Mouse (Mus musculus) heart, embryonic 12.5 days (tissue): Measurements from ENCODE around the gene Col6a3. TPM values are rescaled to one million over a fixed set of nuclear protein-coding genes. Genes with fewer than 3 reads are reported as not detected.

Experiments used
- ATAC-seq: fragments of 200-750 bp; cut with Nextera tagmentation; 2 replicates; pipeline ENCODE4 v1.8.0; 2017; ENCODE audit warnings: moderate TSS enrichment, moderate library complexity; ENCODE audit not compliant: insufficient number of reproducible peaks, low FRiP score
- H3K27ac ChIP-seq: fragments of 300-500 bp; sonication (generic); 2 replicates; pipeline ENCODE4 v1.5.1; 2016; ENCODE audit warnings: mild to moderate bottlenecking, moderate library complexity; ENCODE audit not compliant: poor library complexity, severe bottlenecking
- H3K27me3 ChIP-seq: fragments of 300-500 bp; sonication (generic); replicated peaks from 2 replicates; pipeline ENCODE4 v1.6.1; 2016; ENCODE audit warnings: mild to moderate bottlenecking, moderate library complexity
- H3K36me3 ChIP-seq: fragments of 300-500 bp; sonication (generic); 2 replicates; pipeline ENCODE4 v1.6.1; 2016; ENCODE audit warnings: mild to moderate bottlenecking, moderate library complexity
- H3K4me1 ChIP-seq: fragments of 300-500 bp; sonication (generic); replicated peaks from 2 replicates; pipeline ENCODE4 v1.6.1; 2016; ENCODE audit warnings: mild to moderate bottlenecking
- H3K4me2 ChIP-seq: fragments of 300-500 bp; sonication (generic); 2 replicates; pipeline ENCODE4 v1.6.1; 2016; ENCODE audit warnings: mild to moderate bottlenecking, moderate library complexity
- H3K4me3 ChIP-seq: fragments of 300-500 bp; sonication (generic); 2 replicates; pipeline ENCODE4 v1.5.1; 2016; ENCODE audit warnings: mild to moderate bottlenecking
- H3K9ac ChIP-seq: fragments of 300-500 bp; sonication (generic); 2 replicates; pipeline ENCODE4 v1.6.1; 2016; ENCODE audit warnings: mild to moderate bottlenecking, moderate library complexity
- H3K9me3 ChIP-seq: fragments of 300-500 bp; sonication (generic); replicated peaks from 2 replicates; pipeline ENCODE4 v1.6.1; 2016; ENCODE audit warnings: mild to moderate bottlenecking, moderate library complexity
- WGBS: fragments of 180-500 bp; shearing (Covaris S2); methylation state at CpG from one replicate; pipeline ENCODE4 v1.1.7; 2016; 5-methylcytosine and 5-hydroxymethylcytosine counted together
- polyA plus RNA-seq: library from polyadenylated mRNA; unstranded; fragments of >200 nt; fragmentation: Nextera tagmentation; extraction: Ambion mirVana; gene quantifications from 2 replicates; pipeline ENCODE4 v1.2.1, GENCODE M21; 2016

Gene Col6a3
- polyA plus RNA-seq, 1 experiment from 2014 or later, result 10.5 TPM

DNA sequence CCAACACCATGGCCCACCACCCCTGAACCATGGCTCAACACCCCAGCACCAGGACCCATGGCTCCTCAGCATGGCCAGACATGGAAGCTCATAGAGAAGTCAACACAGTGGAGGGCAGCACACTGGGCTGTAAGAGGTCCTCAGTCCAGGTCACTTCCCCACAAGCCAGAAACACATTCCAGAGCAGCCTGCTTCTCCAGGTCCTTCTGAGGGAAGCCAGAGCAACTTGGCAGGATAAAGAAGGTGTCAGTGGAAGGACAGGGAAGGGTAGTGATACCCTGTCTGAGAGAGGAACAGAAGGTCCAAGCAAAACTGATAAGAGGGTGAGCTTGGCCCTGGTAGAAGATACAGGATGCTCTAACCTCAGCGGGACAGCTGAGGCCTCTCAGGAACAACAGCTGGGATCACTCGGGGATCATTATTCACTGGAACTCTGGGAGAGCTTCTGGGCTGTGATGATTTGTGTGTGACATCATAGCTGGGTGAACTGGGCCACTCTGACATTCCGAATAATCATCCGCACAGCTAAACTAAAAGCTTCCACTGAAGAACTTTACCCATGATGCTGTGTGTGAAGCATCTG is 85.6 kb downstream of the Col6a3 start:
- Histone ChIP-seq H3K27me3 (no peaks in the 10 kb centered on the region), H3K9ac (no peak overlapping the region), H3K4me1 (peaks cover 25% of the 10 kb centered on the region), H3K9me3 (no peaks in the 10 kb centered on the region), H3K4me2 (no peak overlapping the region), H3K36me3 (no peaks in the 10 kb centered on the region), H3K27ac (0 out of 2 replicates have a peak overlapping the region, but pooled peaks have one; percentile 19), H3K4me3 (no peak overlapping the region)
- no peak for ATAC-seq
- 53% methylated on average over 4 of the region's 4 CpGs for WGBS

DNA sequence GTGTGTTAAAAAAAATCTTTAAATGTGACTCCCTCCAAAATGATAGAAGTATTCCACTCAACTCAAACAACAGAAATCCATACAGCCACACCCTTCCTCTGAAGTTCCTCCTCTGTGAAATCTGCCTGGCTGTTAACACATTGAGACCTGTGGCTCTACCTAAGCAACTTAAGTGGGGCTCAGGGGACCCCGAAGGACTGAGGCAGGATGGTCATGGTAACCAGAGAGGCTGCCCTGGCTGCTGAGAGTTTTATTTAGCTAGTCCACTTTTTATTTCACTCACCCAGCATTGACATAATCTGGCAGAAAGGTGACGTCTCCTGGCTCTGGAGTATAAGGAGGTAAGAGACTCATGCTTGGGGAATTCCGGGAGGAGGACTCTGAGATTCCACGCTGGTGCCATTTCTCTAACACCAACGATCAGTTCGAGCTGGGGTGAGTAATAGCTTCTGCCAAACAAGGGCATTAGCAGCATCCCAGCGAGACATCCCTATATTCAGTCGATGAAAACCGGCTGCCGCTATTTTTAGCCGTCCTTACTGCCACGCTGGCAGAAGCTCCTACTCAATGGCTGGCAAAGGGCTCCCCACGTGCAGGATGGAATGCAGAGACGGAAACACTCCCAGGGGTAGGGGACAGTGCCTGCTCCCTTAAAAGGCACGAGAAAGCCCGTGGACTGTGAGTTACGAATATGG is 89.8 kb downstream of the Col6a3 start:
- H3K4me1 ChIP-seq, result peaks cover 38% of the 10 kb centered on the region
- peak overlapping the region; percentile 53 for H3K4me2 ChIP-seq
- no peak overlapping the region for H3K4me3 ChIP-seq
- H3K9me3 ChIP-seq, result no peaks in the 10 kb centered on the region
- ATAC-seq, result peak; percentile 61; the same call in 1 of the 2 replicates
- peak overlapping the region; percentile 92 for H3K27ac ChIP-seq
- no peaks in the 10 kb centered on the region for H3K27me3 ChIP-seq
- H3K9ac ChIP-seq, result no peak overlapping the region
- no peaks in the 10 kb centered on the region for H3K36me3 ChIP-seq
- WGBS, result 16% methylated on average over 17 of the region's 17 CpGs

DNA sequence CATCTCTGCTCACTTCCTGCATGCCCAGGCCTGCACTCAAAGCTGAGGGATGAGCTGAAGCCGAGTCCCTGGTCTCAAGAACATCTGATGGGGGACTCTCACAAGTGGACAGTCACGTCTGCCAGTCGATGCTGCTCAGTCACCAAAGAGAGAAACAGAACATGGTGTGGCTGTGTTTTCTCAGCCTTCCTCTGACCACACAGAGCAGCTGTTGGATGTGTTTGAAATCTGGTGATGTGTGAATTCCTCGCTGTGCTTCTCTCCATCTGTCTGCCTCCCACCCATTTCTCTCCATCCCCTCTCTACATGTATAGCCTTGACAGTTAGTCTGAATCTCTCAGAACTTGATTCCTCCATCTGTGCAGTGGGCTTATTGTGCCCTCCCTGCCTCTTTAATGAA is 92.5 kb downstream of the Col6a3 start:
- no peak for ATAC-seq
- H3K4me1 ChIP-seq, result peaks cover 27% of the 10 kb centered on the region
- no peak overlapping the region for H3K4me3 ChIP-seq
- H3K27me3 ChIP-seq, result no peaks in the 10 kb centered on the region
- H3K27ac ChIP-seq, result no peak overlapping the region
- H3K9ac ChIP-seq, result no peak overlapping the region
- no peak overlapping the region for H3K4me2 ChIP-seq
- no peaks in the 10 kb centered on the region for H3K36me3 ChIP-seq
- H3K9me3 ChIP-seq, result no peaks in the 10 kb centered on the region
- WGBS, result 25% methylated on average over 4 of the region's 4 CpGs

DNA sequence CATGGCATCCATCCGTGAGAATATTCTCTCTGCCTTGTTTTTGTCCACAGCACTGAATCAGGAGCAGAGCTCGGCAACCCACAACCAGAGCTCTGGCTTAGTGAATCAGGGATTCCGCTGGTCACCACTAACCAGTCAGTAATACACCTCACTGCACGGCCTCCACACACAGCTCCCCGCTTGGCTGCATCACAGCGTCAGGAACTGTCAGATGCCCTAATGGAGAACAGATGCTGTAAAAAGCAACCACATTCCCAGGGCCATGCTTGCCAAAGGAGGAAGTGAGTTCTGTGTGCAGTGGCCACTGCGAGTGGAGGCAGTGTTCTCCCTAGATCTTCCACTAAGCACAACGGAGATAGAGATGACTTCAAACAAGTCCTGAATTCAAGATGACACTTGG is 93.6 kb downstream of the Col6a3 start:
- H3K4me2 ChIP-seq, result no peak overlapping the region
- no peak for ATAC-seq
- H3K36me3 ChIP-seq, result no peaks in the 10 kb centered on the region
- 56% methylated on average over 8 of the region's 8 CpGs for WGBS
- no peaks in the 10 kb centered on the region for H3K27me3 ChIP-seq
- H3K9me3 ChIP-seq, result no peaks in the 10 kb centered on the region
- H3K27ac ChIP-seq, result peak overlapping the region; percentile 10; the same call in 1 of the 2 replicates
- no peak overlapping the region for H3K9ac ChIP-seq
- peaks cover 27% of the 10 kb centered on the region for H3K4me1 ChIP-seq
- no peak overlapping the region for H3K4me3 ChIP-seq

DNA sequence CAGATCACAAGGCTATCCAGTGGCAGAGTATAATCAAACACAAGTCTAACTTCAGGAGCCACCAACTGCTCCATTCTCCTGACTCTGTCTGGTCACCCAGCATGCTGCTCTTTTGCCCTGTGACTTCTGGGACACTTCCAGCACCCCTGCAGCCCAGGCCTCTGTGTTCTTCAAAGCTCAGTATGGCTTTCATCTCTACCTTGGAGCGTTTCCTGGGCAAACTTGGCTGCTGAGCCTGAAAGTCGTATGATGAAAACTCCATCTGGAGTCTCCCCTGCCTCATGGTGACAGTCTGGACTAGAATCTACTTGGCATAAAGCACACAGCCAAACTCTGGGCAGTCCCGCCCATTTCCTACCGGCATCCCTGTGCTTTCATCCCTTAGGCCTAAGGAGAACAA is 95.2 kb downstream of the Col6a3 start:
- Histone ChIP-seq H3K27me3 (no peaks in the 10 kb centered on the region), H3K9me3 (no peaks in the 10 kb centered on the region), H3K9ac (no peak overlapping the region), H3K36me3 (no peaks in the 10 kb centered on the region), H3K4me2 (no peak overlapping the region), H3K4me3 (no peak overlapping the region), H3K4me1 (peaks cover 26% of the 10 kb centered on the region), H3K27ac (no peak overlapping the region)
- no peak for ATAC-seq
- WGBS, result 69% methylated on average over 4 of the region's 4 CpGs

DNA sequence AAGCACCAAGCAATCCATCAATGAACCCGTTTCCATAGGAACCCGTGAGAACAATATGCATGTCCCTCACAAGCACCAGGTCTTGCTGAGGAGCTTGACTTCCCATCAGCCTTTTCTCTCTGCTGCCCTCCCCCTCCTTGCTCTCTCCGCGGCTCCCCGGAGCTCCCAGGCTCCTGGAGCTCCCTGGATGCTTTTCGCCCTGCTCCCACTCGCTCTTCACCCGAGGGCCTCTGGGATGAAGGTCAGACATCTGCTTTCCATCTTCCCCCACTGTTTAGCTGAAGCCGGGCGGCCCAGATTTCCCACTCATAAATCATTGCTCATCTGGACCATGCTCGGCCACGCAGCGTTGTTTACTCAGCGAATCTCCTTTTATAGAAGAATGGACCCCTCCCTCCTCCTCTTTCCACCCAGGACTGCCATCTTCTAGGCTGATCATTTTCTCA is 99.8 kb downstream of the Col6a3 start:
- peaks cover 10% of the 10 kb centered on the region for H3K4me1 ChIP-seq
- peak overlapping the region; percentile 54 for H3K4me2 ChIP-seq
- H3K4me3 ChIP-seq, result peak overlapping the region; percentile 10; the same call in 1 of the 2 replicates
- 0 out of 2 replicates have a peak overlapping the region, but pooled peaks have one; percentile 53 for H3K9ac ChIP-seq
- H3K9me3 ChIP-seq, result no peaks in the 10 kb centered on the region
- no peaks in the 10 kb centered on the region for H3K36me3 ChIP-seq
- peak; percentile 33; the same call in 1 of the 2 replicates for ATAC-seq
- 21% methylated on average over 14 of the region's 14 CpGs for WGBS
- no peaks in the 10 kb centered on the region for H3K27me3 ChIP-seq
- no peak overlapping the region for H3K27ac ChIP-seq

DNA sequence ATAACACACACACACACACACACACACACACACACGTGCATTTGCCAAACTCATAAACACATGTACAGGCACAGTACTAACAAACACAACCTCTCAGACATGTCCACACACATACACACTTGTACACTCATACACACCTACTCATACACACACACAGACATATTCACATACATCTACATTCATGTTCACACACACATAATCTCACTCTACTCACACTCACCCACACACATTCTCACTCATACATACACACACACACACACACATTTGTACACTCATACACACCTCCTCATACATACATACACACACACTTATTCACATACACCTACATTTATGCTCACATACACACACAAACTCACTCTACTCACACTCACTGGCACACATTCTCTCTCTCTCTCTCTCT is 100.3 kb downstream of the Col6a3 start:
- Histone ChIP-seq H3K9me3 (no peaks in the 10 kb centered on the region), H3K27me3 (no peaks in the 10 kb centered on the region), H3K9ac (no peak overlapping the region), H3K4me1 (peaks cover 10% of the 10 kb centered on the region), H3K27ac (no peak overlapping the region), H3K4me3 (no peak overlapping the region), H3K4me2 (peak overlapping the region; percentile 54), H3K36me3 (no peaks in the 10 kb centered on the region)
- 75% methylated on average over 1 of the region's 1 CpGs for WGBS
- no peak for ATAC-seq

DNA sequence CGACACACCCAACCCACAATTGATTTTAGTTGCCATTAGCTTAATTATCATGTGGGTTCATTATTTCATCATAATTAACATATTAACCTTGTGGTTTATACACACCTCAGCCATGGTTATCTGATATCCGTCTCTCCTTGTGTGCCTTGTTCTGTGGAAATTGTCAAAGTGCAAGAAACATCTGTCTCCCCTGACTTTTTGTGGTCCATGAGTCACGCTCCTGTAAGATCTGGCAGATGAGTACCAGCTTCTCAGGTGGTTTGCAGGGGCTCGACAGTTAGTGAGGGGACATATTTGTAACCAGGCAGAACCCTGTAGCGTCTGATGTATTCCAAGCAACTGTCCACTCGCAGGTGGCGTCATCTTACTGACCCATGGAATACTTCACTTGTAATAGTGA is 101.1 kb downstream of the Col6a3 start:
- peaks cover 10% of the 10 kb centered on the region for H3K4me1 ChIP-seq
- H3K27me3 ChIP-seq, result no peaks in the 10 kb centered on the region
- no peak overlapping the region for H3K4me2 ChIP-seq
- 83% methylated on average over 7 of the region's 7 CpGs for WGBS
- no peak overlapping the region for H3K27ac ChIP-seq
- H3K4me3 ChIP-seq, result no peak overlapping the region
- ATAC-seq, result no peak
- no peaks in the 10 kb centered on the region for H3K36me3 ChIP-seq
- H3K9ac ChIP-seq, result no peak overlapping the region
- no peaks in the 10 kb centered on the region for H3K9me3 ChIP-seq

DNA sequence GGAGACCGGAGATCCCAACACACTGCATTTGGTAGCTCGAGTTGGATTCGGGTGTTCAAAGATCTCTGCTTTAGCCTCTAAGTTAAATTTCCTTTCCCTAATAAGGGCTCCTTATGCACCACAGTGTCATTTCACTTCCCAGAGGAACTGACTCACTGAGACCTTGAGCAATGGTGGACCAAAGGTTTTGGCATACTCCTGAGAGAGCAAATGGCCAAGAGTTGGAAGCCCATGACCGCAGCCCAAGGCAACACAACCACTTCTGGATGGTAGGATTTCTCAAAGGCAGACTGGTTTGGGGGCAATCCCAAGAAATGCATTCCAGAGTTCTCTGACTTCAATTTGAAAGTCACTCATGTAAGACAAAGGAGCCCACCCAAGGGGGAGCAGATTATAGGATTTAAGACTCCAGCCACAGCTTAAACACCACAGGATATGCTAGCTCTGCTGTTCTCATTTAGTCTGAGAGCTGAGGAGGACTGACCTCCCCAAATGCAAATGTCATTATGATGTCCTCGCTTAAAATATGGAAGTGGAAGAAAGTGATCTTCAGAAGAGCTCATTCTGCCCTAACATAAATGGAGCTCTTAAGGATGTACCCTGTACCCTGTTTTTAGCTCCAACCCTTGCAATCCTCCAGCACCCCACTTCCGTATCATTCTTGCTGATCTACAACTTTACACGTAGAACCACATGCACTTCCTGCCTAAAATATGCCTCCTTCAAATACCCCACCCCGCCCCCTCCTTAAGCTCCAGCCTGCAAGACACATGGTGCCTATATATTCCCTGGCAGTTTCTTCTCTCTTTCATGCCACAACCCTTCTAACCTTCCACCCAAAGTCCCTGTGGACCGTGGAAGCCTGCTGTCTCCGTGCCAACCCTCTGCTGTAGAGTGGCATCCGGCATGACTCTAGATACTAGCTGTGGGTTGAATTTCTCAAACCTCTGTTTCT is 103.3 kb downstream of the Col6a3 start:
- no peak for ATAC-seq
- 77% methylated on average over 11 of the region's 11 CpGs for WGBS

DNA sequence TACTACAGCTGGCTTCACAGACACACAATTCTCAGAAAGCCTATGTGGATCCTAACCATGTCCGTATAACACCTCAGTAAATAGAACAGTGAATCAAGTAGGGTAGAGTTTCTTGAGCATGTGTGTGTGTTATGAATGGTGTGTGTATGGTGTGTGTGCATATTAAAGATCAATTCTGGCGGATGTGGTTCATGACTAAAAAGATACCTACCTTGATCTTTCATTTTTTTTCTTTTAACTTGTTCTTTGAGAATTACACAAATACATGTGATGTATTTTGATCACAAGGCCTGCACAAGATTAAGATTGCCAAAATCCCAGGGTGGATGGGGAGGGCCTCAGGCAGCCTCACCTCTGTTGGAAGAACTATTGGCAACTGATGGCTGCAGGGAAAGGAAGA is 104.9 kb downstream of the Col6a3 start:
- Histone ChIP-seq H3K4me1 (peaks cover 9% of the 10 kb centered on the region), H3K9ac (no peak overlapping the region), H3K27me3 (no peaks in the 10 kb centered on the region), H3K27ac (no peak overlapping the region), H3K4me3 (no peak overlapping the region), H3K36me3 (no peaks in the 10 kb centered on the region), H3K4me2 (no peak overlapping the region), H3K9me3 (no peaks in the 10 kb centered on the region)
- ATAC-seq, result no peak
- 85% methylated on average over 2 of the region's 2 CpGs for WGBS

More for the DNA sequence above, 103.3 kb downstream of the Col6a3 start:
- Histone ChIP-seq H3K27me3 (no peaks in the 10 kb centered on the region), H3K9ac (no peak overlapping the region), H3K27ac (no peak overlapping the region), H3K4me3 (no peak overlapping the region), H3K4me1 (peaks cover 10% of the 10 kb centered on the region), H3K9me3 (no peaks in the 10 kb centered on the region), H3K4me2 (no peak overlapping the region), H3K36me3 (no peaks in the 10 kb centered on the region)

DNA sequence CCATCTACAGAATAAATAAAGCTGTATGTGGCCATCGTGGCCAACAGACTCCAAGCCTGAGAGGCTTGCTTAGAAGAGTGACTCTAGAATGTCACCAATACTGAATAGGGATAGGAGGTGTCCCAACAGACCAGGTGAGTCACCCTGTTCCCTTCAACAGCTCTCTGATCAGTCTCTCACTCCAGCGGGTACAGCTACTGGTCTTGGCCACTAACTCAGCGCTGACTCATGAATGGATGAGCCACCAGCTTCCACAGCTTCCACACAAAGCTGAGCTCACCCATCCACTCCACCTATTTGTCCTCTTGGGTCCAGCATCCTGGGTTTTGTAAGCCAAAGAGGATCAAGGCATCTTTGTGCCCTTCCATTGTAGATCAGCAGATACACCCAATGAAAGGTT is 114.3 kb downstream of the Col6a3 start:
- Histone ChIP-seq H3K4me3 (no peak overlapping the region), H3K4me1 (peaks cover 17% of the 10 kb centered on the region), H3K9ac (no peak overlapping the region), H3K27ac (no peak overlapping the region), H3K9me3 (no peaks in the 10 kb centered on the region), H3K4me2 (no peak overlapping the region), H3K27me3 (no peaks in the 10 kb centered on the region), H3K36me3 (no peaks in the 10 kb centered on the region)
- ATAC-seq, result no peak
- 72% methylated on average over 3 of the region's 3 CpGs for WGBS
